Mouse (Mus musculus): ENCODE data around the gene Mtnr1b.

DNA sequence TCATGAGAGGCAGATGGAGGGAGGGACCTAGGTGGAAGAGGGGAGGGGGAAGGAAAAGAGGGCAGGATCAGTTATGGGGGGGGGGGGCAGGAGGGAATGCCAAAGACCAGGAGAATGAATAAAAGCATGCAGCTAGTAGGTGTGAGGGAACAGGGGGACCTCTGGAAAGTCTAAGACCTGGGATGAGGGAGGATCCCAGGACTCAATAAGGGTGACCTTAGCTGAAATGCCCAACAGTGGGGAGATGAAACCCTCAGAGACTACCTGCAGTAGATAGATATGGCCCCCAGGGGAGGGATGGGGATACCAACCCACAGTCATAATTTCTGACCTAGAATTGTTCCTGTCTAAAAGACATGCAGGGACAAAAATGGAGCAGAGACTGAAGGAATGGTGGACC lies 6.4 kb upstream of the Mtnr1b start:
- TF ChIP-seq GATA1 (IDR thresholded peaks at IDR 0.05; ENCODE audit: borderline replicate concordance, low read length) (no peak), FLI1 (IDR thresholded peaks at IDR 0.05; ENCODE audit: low read length) (no peak)
